Mouse (Mus musculus) MEL-GATA-1-ER (cell line): ENCODE measurements around the gene Rbms3.

Experiments used
- DNase-seq: peaks from one replicate; pipeline ENCODE4 v3.0.0-alpha.2; 2012; ENCODE audit warnings: low read depth; ENCODE audit errors: extremely low read depth

Gene Rbms3

GRCm38 (mm10) chr9:116911781-116912492 is 717.8 kb downstream of the Rbms3 start:
- no peak for DNase-seq

DNA sequence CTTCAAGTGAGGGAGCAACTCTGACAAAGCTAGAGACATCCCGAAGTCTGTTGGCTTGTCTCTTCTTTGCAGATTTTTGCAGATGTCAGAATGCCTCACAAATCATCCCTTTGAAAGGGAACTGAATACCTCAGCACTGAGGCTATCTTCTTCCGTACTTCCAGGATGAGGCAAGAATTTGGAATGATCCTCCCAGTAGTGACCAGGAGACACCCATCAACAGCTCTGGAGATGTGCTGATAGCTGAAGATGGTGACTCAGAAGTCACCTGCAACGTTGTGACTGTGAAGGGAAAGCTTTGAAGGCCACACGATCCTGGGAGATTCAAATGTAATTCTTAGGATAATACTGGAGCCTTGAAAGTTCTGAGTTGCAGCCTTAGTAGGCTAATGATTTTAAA is 720.2 kb downstream of the Rbms3 start:
- no peak for DNase-seq

DNA sequence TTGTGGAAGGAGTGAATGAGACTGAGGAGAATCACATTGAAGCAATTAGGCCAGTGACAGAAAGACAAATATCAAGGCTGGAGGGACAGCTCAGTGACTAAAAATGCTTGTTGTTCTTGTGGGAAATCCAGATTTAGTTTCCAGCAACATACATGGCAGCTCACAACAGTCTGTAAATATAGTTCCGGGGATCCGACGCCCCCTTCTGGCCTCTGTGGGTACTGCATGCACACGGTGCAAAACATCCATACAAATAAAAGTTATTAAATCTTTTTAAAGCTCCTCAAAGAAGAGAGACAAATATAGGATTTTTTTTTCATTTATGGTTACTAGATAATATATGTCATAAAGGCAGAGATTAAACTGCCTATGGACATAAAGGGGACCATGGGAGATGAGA is 722.8 kb downstream of the Rbms3 start:
- DNase-seq, result no peak

GRCm38 (mm10) chr9:116905646-116906045 is 724.1 kb downstream of the Rbms3 start:
- no peak for DNase-seq

DNA sequence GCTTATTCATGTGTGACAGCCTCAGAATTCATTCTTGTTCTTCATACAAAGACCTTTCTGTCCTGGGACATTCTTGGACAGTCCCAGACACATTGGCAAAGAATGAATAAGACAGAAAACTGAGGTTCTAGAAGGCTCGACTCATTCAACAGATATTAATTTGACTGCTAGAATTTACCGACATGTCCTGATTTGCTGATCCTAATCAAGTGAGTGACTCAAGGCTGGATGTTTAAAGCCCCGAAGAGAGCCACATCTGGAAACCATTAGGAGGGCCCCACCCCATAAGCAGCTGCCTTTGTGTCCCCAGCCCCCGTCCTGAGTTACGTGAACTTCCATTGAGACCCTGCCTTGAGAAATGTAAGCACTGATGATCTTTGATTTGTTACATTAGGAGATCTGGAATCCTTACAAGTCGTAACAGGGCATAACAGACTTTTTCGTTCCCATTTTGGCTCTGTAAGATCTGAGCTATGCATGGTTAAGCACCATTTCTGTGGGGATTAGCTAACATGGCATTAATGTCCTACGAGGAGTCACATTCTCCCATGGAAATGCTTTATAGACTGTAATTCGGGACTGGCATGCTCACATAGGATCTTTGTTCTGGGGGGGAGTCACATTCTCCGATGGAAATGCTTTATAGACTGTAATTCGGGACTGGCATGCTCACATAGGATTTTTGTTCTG is 726.3 kb downstream of the Rbms3 start:
- no peak for DNase-seq

GRCm38 (mm10) chr9:116899403-116899802 is 730.3 kb downstream of the Rbms3 start:
- no peak for DNase-seq

- DNase-seq, result no peak
These were observed 742.6 kb downstream of the Rbms3 start for GRCm38 (mm10) chr9:116886973-116887680.

- no peak for DNase-seq
These were observed 744.1 kb downstream of the Rbms3 start for GRCm38 (mm10) chr9:116885617-116886016.

DNA sequence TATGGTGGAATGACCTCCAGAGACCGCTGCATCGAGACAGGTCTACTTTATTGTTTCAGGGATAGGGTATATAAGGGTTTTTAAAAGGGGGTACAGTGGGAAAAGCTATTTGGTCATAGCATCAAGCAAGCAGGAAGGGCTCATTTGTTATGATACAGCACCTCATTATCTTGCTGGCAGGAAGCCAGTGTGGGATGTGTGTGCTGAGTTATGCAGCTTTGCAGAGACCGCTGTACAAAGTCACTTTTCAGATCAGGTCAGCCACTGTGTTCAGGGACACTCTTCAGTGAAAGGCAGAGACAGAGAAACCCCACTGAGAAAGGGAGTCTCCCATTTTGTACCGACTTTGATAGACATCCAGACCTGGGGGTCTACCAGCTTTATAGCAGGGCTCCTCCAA is 749.2 kb downstream of the Rbms3 start:
- peak; percentile 72 for DNase-seq

GRCm38 (mm10) chr9:116879600-116880457 is 749.9 kb downstream of the Rbms3 start:
- peak; percentile 39 for DNase-seq

GRCm38 (mm10) chr9:116876786-116877185 is 752.9 kb downstream of the Rbms3 start:
- no peak for DNase-seq

DNA sequence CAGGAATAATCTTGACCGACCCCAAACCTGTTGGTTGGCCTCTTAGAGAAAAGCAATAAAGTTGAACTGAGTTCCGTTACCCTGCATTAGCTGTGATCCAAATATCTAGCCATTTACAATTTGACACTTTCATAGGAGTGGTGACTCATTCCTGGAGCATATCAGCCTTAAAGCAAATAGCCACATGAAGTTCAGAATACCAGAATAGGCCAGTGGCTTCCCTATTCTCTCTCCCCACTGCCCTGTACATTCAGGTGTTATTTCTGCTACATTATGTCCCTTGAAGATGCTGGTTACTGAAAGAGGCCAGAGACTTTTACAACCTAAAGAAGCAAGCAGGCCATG is 755.8 kb downstream of the Rbms3 start:
- DNase-seq, result peak; percentile 43

DNA sequence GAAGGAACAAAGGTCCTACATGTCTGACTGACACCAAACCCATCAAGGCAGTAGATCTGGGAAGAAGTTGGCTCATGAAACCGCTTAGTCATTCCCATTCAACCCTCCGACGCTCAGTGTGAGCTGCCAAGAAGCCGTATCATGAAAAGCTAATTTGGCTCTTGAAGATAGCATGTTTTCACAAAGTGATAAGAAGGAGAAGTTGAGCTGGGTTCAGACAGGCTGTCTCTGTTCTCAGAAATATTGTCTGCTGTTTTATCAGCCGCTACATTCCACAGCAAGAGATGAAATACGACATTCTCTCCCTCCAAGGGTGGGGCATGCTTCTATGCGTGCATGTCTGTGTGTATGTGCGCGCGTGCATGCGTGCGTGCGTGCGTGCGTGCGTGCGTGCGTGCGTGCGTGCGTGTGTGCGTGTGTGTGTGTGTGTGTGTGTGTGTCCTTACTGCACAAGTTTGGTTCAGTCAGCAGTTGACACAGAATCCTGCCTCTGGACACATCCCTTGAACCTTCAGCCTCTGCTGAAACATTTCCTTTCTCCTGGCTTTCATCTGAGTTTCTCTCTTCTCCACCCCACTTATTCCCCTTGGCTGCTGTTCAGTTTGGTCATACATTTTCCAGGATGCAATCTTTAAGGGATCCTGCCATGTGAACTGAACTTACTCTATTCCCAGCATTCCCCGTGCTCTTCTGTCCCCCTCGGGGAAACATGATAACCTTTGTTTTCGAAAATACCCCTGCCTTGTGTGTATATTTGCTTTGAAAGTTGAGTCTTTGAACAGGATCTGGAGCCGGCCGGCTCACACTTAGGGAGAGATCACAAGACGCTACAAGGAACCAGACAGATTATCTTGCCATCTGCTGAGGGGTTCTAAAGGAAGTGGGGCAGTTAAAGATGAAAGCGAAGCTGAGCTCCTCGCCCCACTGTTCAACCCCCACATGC is 756.4 kb downstream of the Rbms3 start:
- peak; percentile 94 for DNase-seq

GRCm38 (mm10) chr9:116872346-116872745 is 757.4 kb downstream of the Rbms3 start:
- DNase-seq, result no peak

GRCm38 (mm10) chr9:116871576-116871975 is 758.1 kb downstream of the Rbms3 start:
- DNase-seq, result no peak

GRCm38 (mm10) chr9:116866060-116866459 is 763.7 kb downstream of the Rbms3 start:
- no peak for DNase-seq

DNA sequence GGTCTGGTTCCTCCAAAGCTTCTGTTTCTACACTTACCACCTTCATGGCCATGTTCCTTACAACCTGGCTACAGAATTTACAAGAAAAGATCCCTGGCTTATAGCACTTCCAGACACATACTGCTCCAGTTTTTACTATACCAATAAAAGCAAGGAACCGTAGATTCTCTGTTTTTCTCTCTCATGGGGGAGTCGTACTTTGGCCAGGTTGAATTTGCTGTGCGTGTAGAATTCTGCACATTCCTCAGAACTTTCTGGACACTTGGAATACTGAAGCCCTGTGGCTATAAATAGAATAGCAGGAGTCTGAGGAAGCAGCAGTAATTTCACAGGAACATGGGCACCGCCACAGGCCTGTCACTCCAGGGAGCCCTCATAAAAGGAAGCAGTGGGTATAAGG is 766.1 kb downstream of the Rbms3 start:
- no peak for DNase-seq

- no peak for DNase-seq
These were observed 767.4 kb downstream of the Rbms3 start for GRCm38 (mm10) chr9:116862341-116862740.

- no peak for DNase-seq
These were observed 771.7 kb downstream of the Rbms3 start for GRCm38 (mm10) chr9:116857861-116858595.

DNA sequence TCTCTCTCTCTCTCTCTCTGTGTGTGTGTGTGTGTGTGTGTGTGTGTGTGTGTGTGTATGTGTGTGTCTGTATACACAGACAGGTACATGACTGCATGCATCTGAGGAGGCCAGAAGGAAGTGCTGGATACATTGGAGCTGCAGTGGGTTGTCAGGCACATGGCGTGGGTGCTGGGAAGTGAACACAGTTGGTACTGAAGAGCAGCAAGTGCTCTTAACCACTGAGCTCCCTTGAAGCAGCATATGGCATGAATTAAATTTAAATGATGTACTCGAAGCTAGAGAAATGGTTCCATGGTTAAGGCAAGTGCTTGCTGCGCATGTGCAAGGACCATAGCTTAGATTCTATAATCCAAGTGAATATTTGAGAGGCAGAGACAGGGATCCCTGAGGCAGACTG is 772.6 kb downstream of the Rbms3 start:
- DNase-seq, result no peak
